Mouse (Mus musculus) MEL (cell line): Measurements from ENCODE around the gene Wdr26.

ENCODE experiments used
- CTCF ChIP-seq, 3 experiments: IDR thresholded peaks in 2 of 3; conservative IDR thresholded peaks in 1 of 3; 2 replicates each; pipeline ENCODE4 v1.5.1; 2011 to 2012; ENCODE audit warnings: low read length in 3 of 3, low read depth in 2 of 3, mild to moderate bottlenecking in 2 of 3, improper control_type of control experiment in 1 of 3, inconsistent platforms in 1 of 3, mixed read lengths in 1 of 3, moderate library complexity in 1 of 3; ENCODE audit not compliant: control insufficient read depth in 1 of 3, insufficient read depth in 1 of 3, poor library complexity in 1 of 3, severe bottlenecking in 1 of 3
- E2F4 ChIP-seq: IDR thresholded peaks from 2 replicates; pipeline ENCODE4 v1.6.1; 2011; ENCODE audit warnings: low read depth, low read length, improper control_type of control experiment, borderline replicate concordance
- EP300 ChIP-seq, 2 experiments: IDR thresholded peaks; 2 replicates each; pipeline ENCODE4 v1.6.1; 2011; ENCODE audit warnings: improper control_type of control experiment in 2 of 2, low read length in 2 of 2, low read depth in 1 of 2, mild to moderate bottlenecking in 1 of 2
- ETS1 ChIP-seq: IDR thresholded peaks from 2 replicates; pipeline ENCODE4 v1.6.1; 2012; ENCODE audit warnings: low read depth, mild to moderate bottlenecking, inconsistent platforms, low read length, improper control_type of control experiment, moderate library complexity
- GABPA ChIP-seq: IDR thresholded peaks from 2 replicates; pipeline ENCODE4 v1.6.1; 2012; ENCODE audit warnings: low read depth, mild to moderate bottlenecking, inconsistent platforms, low read length, improper control_type of control experiment, moderate library complexity
- GATA1 ChIP-seq: IDR thresholded peaks from 2 replicates; pipeline ENCODE4 v1.6.1; 2011; ENCODE audit warnings: low read depth, low read length, improper control_type of control experiment
- MAFK ChIP-seq: IDR thresholded peaks from 2 replicates; pipeline ENCODE4 v1.6.1; 2011; ENCODE audit warnings: low read depth, mild to moderate bottlenecking, low read length, improper control_type of control experiment, borderline replicate concordance
- MYB ChIP-seq: IDR thresholded peaks from 2 replicates; pipeline ENCODE4 v1.6.1; 2011; ENCODE audit warnings: mild to moderate bottlenecking, low read depth, low read length, improper control_type of control experiment
- MYC ChIP-seq: IDR thresholded peaks from 2 replicates; pipeline ENCODE4 v1.6.1; 2011; ENCODE audit warnings: low read depth, mild to moderate bottlenecking, low read length, improper control_type of control experiment, moderate library complexity
- POLR2A ChIP-seq, 2 experiments: IDR thresholded peaks; 2 replicates each; pipeline ENCODE4 v1.6.1; 2011 to 2012; ENCODE audit warnings: low read length in 2 of 2, mild to moderate bottlenecking in 2 of 2, control low read depth in 1 of 2, improper control_type of control experiment in 1 of 2, low read depth in 1 of 2, moderate library complexity in 1 of 2; ENCODE audit not compliant: control insufficient read depth in 1 of 2, insufficient read depth in 1 of 2, poor library complexity in 1 of 2
- POLR2AphosphoS2 ChIP-seq: IDR thresholded peaks from 2 replicates; pipeline ENCODE4 v1.6.1; 2011; ENCODE audit warnings: low read length, improper control_type of control experiment
- SIN3A ChIP-seq: IDR thresholded peaks from 2 replicates; pipeline ENCODE4 v1.6.1; 2012; ENCODE audit warnings: low read length, improper control_type of control experiment, inconsistent platforms
- SMC3 ChIP-seq: IDR thresholded peaks from 2 replicates; pipeline ENCODE4 v1.6.1; 2011; ENCODE audit warnings: low read depth, low read length, improper control_type of control experiment
- ZMIZ1 ChIP-seq: IDR thresholded peaks from 2 replicates; pipeline ENCODE4 v1.6.1; 2012; ENCODE audit warnings: low read depth, mild to moderate bottlenecking, inconsistent platforms, low read length, improper control_type of control experiment, moderate library complexity

DNA sequence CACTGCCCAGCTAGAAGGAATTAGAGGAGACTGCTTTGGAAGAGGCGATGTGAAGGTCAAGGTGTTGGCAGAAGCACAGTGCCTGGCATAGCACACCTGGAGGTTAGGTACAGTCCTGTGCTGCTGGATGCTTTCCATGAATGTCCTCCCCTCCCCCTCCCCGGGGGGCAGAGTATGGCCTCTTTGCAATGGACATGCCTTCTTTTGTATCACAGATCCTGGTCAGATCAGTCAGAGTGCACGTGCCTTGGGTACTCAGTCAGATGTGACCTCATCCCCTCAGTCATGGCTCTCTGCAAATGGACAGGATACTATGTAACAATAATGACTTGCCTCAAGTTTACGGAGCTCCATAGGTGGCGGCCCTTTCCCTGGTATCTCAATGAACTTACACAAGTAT, 46.8 kb upstream of the Wdr26 start:
- no peak for TF ChIP-seq MAFK
- TF ChIP-seq SIN3A, result no peak
- TF ChIP-seq ZMIZ1, result no peak
- TF ChIP-seq MYB, result no peak
- no peak for TF ChIP-seq E2F4
- TF ChIP-seq CTCF (IDR thresholded peaks at IDR 0.05 in 2 of 3, conservative IDR thresholded peaks at IDR 0.05 in 1 of 3; ENCODE audit: control insufficient read depth in 1 of 3, insufficient read depth in 1 of 3, low read depth in 2 of 3, low read length in 3 of 3, poor library complexity in 1 of 3, severe bottlenecking in 1 of 3), result no peak
- TF ChIP-seq POLR2A (IDR thresholded peaks at IDR 0.05; ENCODE audit: control insufficient read depth in 1 of 2, insufficient read depth in 1 of 2, low read depth in 1 of 2, low read length in 2 of 2, poor library complexity in 1 of 2), result no peak
- no peak for TF ChIP-seq GATA1
- no peak for TF ChIP-seq POLR2AphosphoS2
- TF ChIP-seq EP300 (IDR thresholded peaks at IDR 0.05; ENCODE audit: low read depth in 1 of 2, low read length in 2 of 2), result no peak
- no peak for TF ChIP-seq ETS1
- TF ChIP-seq SMC3, result no peak
- TF ChIP-seq MYC, result no peak
- TF ChIP-seq GABPA, result no peak
